Mouse (Mus musculus) midbrain, embryonic 14.5 days (tissue): ENCODE data around the gene Smyd3. TPM values are rescaled to one million over a fixed set of nuclear protein-coding genes. Genes with fewer than 3 reads are reported as not detected.

Experiments used
- ATAC-seq: fragments of 200-750 bp; cut with Nextera tagmentation; 2 replicates; pipeline ENCODE4 v1.8.0; 2017; ENCODE audit warnings: moderate number of reproducible peaks, moderate library complexity; ENCODE audit not compliant: low FRiP score, low TSS enrichment
- DNase-seq: peaks from one replicate; pipeline ENCODE4 v3.0.0-alpha.2; 2015
- H3K27ac ChIP-seq: fragments of 300-500 bp; sonication (generic); replicated peaks from 2 replicates; pipeline ENCODE4 v1.5.1; 2014; ENCODE audit warnings: mild to moderate bottlenecking, low read depth, low read length, moderate library complexity
- H3K27me3 ChIP-seq: fragments of 300-500 bp; sonication (generic); 2 replicates; pipeline ENCODE4 v1.6.1; 2014; ENCODE audit warnings: low read length, control low read depth, mixed read lengths; ENCODE audit not compliant: control insufficient read depth, insufficient read depth
- H3K36me3 ChIP-seq: fragments of 300-500 bp; sonication (generic); 2 replicates; pipeline ENCODE4 v1.6.1; 2014; ENCODE audit warnings: low read length, control low read depth; ENCODE audit not compliant: control insufficient read depth, insufficient read depth
- H3K4me1 ChIP-seq: fragments of 300-500 bp; sonication (generic); 2 replicates; pipeline ENCODE4 v1.6.1; 2014; ENCODE audit warnings: mild to moderate bottlenecking, antibody characterized with exemption, low read length, control low read depth; ENCODE audit not compliant: control insufficient read depth, insufficient read depth
- H3K4me2 ChIP-seq: fragments of 300-500 bp; sonication (generic); 2 replicates; pipeline ENCODE4 v1.6.1; 2014; ENCODE audit warnings: mild to moderate bottlenecking, low read length, moderate library complexity
- H3K4me3 ChIP-seq: fragments of 300-500 bp; sonication (generic); replicated peaks from 2 replicates; pipeline ENCODE4 v1.5.1; 2014; ENCODE audit warnings: low read depth, low read length
- H3K9ac ChIP-seq: fragments of 300-500 bp; sonication (generic); replicated peaks from 2 replicates; pipeline ENCODE4 v1.6.1; 2014; ENCODE audit warnings: mild to moderate bottlenecking, low read length, moderate library complexity
- H3K9me3 ChIP-seq: fragments of 300-500 bp; sonication (generic); 2 replicates; pipeline ENCODE4 v1.6.1; 2016; ENCODE audit warnings: low read length, control low read depth, mixed read lengths; ENCODE audit not compliant: control insufficient read depth
- WGBS: fragments of 180-500 bp; shearing (Covaris S2); extraction: QIAGEN DNeasy Blood & Tissue Kit; methylation state at CpG from one replicate; pipeline ENCODE4 v1.1.7; 2014; 5-methylcytosine and 5-hydroxymethylcytosine counted together
- polyA plus RNA-seq: library from polyadenylated mRNA; unstranded; fragments of >200 nt; fragmentation: Nextera tagmentation; extraction: Ambion mirVana; gene quantifications from 2 replicates; pipeline ENCODE4 v1.2.1, GENCODE M21; 2014

The Smyd3 gene
- polyA plus RNA-seq, 1 experiment from 2014 or later = 21.5 TPM

DNA sequence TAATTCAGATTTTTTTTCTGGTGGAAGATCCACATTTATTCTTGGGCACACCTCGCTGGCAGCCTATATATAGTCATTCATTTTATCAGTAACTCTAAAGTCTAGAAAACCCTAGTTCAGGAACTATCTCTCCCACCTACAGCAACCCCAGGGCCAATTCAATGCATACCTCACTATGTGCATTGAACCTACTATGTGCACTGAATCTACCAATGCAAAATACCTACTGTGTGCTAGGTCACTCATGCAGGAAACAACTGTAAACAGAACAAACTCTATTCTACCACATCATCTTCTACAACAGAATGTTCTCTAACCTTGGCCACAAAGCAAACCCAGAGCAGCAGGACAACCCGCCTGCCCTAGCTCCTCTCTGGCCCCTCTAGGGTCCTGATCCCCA lies 484.9 kb downstream of the Smyd3 start:
- ATAC-seq = no peak
- peaks cover 6% of the 10 kb centered on the region; the same call in 1 of the 2 replicates for H3K4me1 ChIP-seq
- H3K27me3 ChIP-seq = no peaks in the 10 kb centered on the region
- no peak overlapping the region for H3K9ac ChIP-seq
- 94% methylated on average over 2 of the region's 2 CpGs for WGBS
- H3K9me3 ChIP-seq = no peaks in the 10 kb centered on the region
- H3K27ac ChIP-seq = no peak overlapping the region
- H3K4me3 ChIP-seq = no peak overlapping the region
- no peak for DNase-seq
- H3K36me3 ChIP-seq = no peaks in the 10 kb centered on the region
- no peak overlapping the region for H3K4me2 ChIP-seq

DNA sequence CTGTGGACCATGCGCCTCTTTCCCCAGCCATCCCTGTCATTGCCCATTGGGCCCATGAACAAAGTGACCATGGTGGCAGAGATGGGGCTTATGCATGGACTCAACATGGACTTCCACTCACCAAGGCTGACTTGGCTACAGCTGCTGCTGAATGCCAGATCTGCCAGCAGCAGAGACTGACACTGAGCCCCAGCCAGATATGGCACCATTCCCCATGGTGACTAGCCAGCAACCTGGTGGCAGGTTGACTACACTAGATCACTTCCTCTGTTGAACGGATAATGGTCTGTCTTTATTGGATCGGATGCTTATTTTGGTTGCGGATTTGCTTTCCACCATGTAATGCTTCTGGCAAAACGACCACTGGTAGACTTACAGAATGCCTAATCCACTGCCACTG lies 486.3 kb downstream of the Smyd3 start:
- Histone ChIP-seq H3K4me3 (no peak overlapping the region), H3K27ac (no peak overlapping the region), H3K36me3 (no peaks in the 10 kb centered on the region), H3K4me1 (peaks cover 6% of the 10 kb centered on the region; the same call in 1 of the 2 replicates), H3K27me3 (no peaks in the 10 kb centered on the region), H3K4me2 (no peak overlapping the region), H3K9me3 (no peaks in the 10 kb centered on the region), H3K9ac (no peak overlapping the region)
- no peak for DNase-seq
- 95% methylated on average over 5 of the region's 5 CpGs for WGBS
- no peak for ATAC-seq

DNA sequence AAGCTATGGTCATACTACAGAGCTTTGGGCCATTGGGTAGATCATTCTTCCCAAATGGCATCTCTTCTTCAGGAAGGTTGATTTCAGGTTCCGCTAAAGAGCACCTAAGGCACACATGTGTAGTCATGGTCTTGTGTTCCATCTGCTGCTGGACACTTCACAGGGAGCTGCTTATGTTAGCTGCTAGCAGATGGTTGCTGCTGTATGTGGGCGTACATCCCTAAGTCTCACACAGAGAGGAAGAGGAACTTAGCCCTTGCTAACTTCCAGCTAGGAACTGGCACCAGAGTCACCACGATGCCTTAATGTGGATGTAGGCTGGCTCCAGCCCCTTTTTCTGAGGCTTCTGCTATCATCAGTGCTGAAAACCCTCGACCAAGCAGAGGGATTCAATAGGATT lies 491.2 kb downstream of the Smyd3 start:
- no peak overlapping the region for H3K9ac ChIP-seq
- no peak overlapping the region for H3K27ac ChIP-seq
- H3K9me3 ChIP-seq = no peaks in the 10 kb centered on the region
- H3K4me2 ChIP-seq = no peak overlapping the region
- ATAC-seq (no peak), DNase-seq (no peak)
- no peaks in the 10 kb centered on the region for H3K36me3 ChIP-seq
- no peaks in the 10 kb centered on the region for H3K27me3 ChIP-seq
- no peaks in the 10 kb centered on the region for H3K4me1 ChIP-seq
- no peak overlapping the region for H3K4me3 ChIP-seq
- WGBS = 90% methylated on average over 4 of the region's 4 CpGs

DNA sequence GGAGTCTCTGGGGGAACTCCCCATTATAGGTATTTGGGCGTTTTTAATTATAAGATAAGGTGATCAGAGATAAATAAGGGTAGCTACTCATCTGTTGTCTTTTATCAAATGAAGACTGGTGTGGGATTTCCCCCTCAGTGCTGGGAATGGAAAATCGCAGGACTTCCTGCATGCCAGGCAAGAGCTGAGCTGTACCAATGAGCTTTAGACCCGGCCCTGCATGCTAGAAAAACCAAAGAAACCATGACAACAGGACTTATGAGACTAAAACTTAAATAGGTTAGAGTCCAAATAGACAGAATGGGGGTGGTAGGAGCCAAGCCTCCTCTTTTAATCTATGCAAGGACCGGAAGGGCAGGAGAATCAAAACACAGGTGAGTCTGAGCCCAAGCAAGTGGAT lies 492.7 kb downstream of the Smyd3 start:
- Histone ChIP-seq H3K9me3 (no peaks in the 10 kb centered on the region), H3K27ac (no peak overlapping the region), H3K27me3 (no peaks in the 10 kb centered on the region), H3K36me3 (no peaks in the 10 kb centered on the region), H3K4me2 (no peak overlapping the region), H3K4me3 (no peak overlapping the region), H3K4me1 (no peaks in the 10 kb centered on the region), H3K9ac (no peak overlapping the region)
- WGBS = 81% methylated on average over 4 of the region's 4 CpGs
- ATAC-seq (no peak), DNase-seq (no peak)

DNA sequence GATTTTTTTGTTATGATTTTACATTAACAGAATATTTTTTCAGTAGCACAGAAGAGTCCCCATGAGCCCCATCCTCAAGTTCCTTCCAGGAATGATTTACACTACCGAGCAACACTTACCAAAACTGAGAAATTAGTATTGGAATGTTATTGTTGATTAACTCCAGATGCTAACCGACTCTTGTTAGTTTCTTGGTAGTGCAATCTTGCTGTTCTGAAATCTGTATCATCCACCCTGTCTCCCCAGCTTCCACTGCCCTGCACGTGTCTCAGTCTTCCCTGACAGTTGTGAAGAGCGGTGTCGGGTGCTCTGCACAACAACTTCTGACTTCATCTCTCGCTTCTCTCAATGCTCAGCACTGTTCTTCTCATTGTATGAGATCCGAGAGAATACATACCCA lies 494.4 kb downstream of the Smyd3 start:
- Histone ChIP-seq H3K4me1 (no peaks in the 10 kb centered on the region), H3K27me3 (no peaks in the 10 kb centered on the region), H3K9ac (no peak overlapping the region), H3K4me3 (no peak overlapping the region), H3K4me2 (no peak overlapping the region), H3K27ac (no peak overlapping the region), H3K36me3 (no peaks in the 10 kb centered on the region), H3K9me3 (no peaks in the 10 kb centered on the region)
- DNase-seq (no peak), ATAC-seq (no peak)
- 87% methylated on average over 7 of the region's 7 CpGs for WGBS

DNA sequence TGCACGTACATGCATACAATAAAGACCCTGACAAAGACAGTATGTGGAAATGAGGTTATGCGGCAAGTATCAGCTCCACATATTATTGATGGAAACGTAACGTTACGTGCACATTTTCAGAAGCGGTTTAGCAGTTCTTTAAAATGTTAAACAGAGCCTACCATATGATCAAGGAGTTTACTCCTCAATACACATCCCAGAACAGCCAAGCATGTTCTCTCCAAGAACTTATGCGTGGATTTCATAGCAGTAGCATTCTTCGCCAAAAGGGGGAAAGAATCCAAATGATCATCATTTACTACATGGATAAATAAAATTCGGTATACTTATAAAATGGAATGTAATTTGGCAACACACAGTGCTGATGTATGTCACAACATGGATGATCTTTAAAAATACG lies 500.4 kb downstream of the Smyd3 start:
- 95% methylated on average over 10 of the region's 10 CpGs for WGBS
- DNase-seq (no peak), ATAC-seq (no peak)
- Histone ChIP-seq H3K4me3 (no peak overlapping the region), H3K27me3 (no peaks in the 10 kb centered on the region), H3K4me2 (no peak overlapping the region), H3K9me3 (no peaks in the 10 kb centered on the region), H3K4me1 (no peaks in the 10 kb centered on the region), H3K27ac (no peak overlapping the region), H3K9ac (no peak overlapping the region), H3K36me3 (no peaks in the 10 kb centered on the region)

DNA sequence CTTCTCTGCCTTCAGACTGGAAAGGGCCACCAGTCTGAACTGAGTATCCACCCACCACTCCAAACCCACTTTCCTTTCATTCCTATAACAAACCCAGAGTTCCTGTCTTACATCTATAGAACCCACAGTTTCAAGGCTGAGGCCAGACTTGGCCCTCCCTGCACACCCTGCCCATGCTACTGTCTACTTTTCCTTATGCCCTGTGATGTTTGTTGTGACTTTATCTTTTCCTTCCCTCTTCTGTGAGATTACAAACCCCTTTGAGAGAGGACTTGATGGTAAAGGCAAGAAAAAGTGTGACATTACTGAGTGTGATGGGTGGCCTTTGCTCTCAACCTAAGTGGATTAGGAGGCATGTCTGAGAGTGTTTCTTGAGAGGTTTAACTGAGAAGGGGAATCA lies 504.8 kb downstream of the Smyd3 start:
- Histone ChIP-seq H3K27me3 (no peaks in the 10 kb centered on the region), H3K4me1 (no peaks in the 10 kb centered on the region), H3K9ac (no peak overlapping the region), H3K36me3 (no peaks in the 10 kb centered on the region), H3K4me3 (no peak overlapping the region), H3K27ac (no peak overlapping the region), H3K9me3 (no peaks in the 10 kb centered on the region), H3K4me2 (no peak overlapping the region)
- ATAC-seq (no peak), DNase-seq (no peak)

DNA sequence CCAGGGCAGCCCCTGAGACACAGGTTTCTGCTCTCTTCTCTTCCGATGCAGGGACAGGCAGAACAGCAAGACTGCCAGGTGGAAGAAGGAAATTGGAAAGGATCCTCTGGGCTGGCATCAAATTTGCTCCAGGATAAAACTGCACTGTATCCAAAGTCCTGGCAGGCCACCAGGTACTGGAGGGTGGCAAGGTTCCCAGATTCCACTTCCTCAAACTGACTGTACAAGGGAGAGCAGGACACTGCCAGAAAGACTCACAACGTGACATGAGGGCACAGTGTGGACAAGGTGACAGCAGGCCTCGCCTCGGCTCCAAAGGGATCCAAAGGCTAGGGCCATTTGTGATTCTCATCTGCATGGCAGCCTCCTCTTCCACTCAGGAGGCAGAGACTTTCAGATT lies 505.6 kb downstream of the Smyd3 start:
- H3K4me1 ChIP-seq = no peaks in the 10 kb centered on the region
- no peaks in the 10 kb centered on the region for H3K9me3 ChIP-seq
- peak; percentile 17 for DNase-seq
- ATAC-seq = no peak
- no peak overlapping the region for H3K27ac ChIP-seq
- WGBS = 95% methylated on average over 4 of the region's 4 CpGs
- H3K4me3 ChIP-seq = no peak overlapping the region
- H3K9ac ChIP-seq = no peak overlapping the region
- no peaks in the 10 kb centered on the region for H3K27me3 ChIP-seq
- H3K4me2 ChIP-seq = no peak overlapping the region
- no peaks in the 10 kb centered on the region for H3K36me3 ChIP-seq

DNA sequence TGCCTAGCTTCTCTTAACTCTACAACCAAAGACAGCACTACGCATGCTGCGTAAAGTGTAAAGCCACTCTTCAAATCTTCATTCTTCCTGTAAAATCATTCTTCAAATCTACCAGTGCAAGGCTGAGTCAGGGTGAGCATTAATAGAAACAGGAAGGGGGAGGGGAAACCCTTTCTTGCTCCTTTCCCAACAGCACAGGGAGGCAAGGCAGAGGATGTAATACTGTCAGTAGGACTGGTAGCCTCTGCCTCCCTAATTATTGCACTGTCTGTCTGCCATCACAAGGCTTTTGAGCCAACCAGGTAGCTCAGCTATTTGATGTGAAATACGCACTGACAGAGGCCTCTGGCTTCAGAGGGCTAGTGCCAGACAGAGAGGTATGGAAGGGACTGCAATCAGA lies 507.1 kb downstream of the Smyd3 start:
- no peak overlapping the region for H3K27ac ChIP-seq
- ATAC-seq (no peak), DNase-seq (peak; percentile 14)
- H3K4me1 ChIP-seq = no peaks in the 10 kb centered on the region
- H3K4me2 ChIP-seq = no peak overlapping the region
- H3K9me3 ChIP-seq = no peaks in the 10 kb centered on the region
- H3K4me3 ChIP-seq = no peak overlapping the region
- H3K27me3 ChIP-seq = no peaks in the 10 kb centered on the region
- no peaks in the 10 kb centered on the region for H3K36me3 ChIP-seq
- no peak overlapping the region for H3K9ac ChIP-seq
- 87% methylated on average over 3 of the region's 3 CpGs for WGBS
